Mouse (Mus musculus) kidney, adult 2 months (tissue): ENCODE measurements at regions not wholly inside any gene's neighbourhood (a gene's known extent, or its start where the extent isn't known, plus 50 kb on each side); places are given as distances from the start of the nearest gene placed in this dataset.

Experiments
- CTCF ChIP-seq: fragments of 200-500 bp; conservative IDR thresholded peaks from 2 replicates; pipeline ENCODE4 v1.5.1; 2011; ENCODE audit warnings: low read depth, mild to moderate bottlenecking, control low read depth, low read length, moderate library complexity, mixed read lengths; ENCODE audit not compliant: insufficient read depth, insufficient read length
- POLR2A ChIP-seq: fragments of 200-500 bp; IDR thresholded peaks from one replicate; pipeline ENCODE4 v1.6.1; 2011; ENCODE audit warnings: low read depth, low read length, control low read depth

GRCm38 (mm10) chr6:52079501-52079900 lies 67.2 kb upstream of the Skap2 start:
- TF ChIP-seq CTCF (no peak), POLR2A (no peak)
